Mouse (Mus musculus) hindlimb bud, embryonic 11.5 days (tissue): ENCODE measurements at regions not wholly inside any gene's neighbourhood (a gene's known extent, or its start where the extent isn't known, plus 50 kb on each side); places are given as distances from the start of the nearest gene placed in this dataset.
"Not testable (repeated sequence)": the region's sequence is repeated elsewhere in the genome, so short reads cannot be mapped to it uniquely, and the experiment has no call there.

ENCODE experiments used
- DNase-seq: peaks from one replicate; pipeline ENCODE4 v3.0.0-alpha.2; 2012; ENCODE audit warnings: low read depth, low spot score; ENCODE audit errors: extremely low spot score

GRCm38 (mm10) chr6:31129987-31130386 lies 171.1 kb upstream of the Klf14 start:
- no peak for DNase-seq

GRCm38 (mm10) chr6:31130522-31130921 lies 171.6 kb upstream of the Klf14 start:
- DNase-seq = no peak

DNA sequence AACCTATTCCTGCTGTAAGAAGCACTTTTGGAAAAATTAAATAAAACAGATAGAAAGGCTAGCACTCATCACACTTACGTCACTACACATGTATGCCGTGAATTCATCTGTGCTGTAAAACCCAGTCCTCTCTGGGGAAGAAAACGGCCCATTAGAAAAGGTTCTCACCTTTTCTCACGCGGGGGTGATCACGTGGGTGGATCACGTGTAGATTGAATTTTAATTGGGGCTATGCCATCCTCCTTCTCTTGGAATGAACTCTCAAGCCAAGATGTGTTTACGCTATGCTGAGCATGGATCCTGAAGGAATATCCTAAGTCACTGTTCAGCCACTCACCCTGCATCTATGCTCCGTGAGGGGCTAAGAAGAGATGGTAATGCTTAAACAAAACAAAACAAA lies 172.8 kb upstream of the Klf14 start:
- no peak for DNase-seq

DNA sequence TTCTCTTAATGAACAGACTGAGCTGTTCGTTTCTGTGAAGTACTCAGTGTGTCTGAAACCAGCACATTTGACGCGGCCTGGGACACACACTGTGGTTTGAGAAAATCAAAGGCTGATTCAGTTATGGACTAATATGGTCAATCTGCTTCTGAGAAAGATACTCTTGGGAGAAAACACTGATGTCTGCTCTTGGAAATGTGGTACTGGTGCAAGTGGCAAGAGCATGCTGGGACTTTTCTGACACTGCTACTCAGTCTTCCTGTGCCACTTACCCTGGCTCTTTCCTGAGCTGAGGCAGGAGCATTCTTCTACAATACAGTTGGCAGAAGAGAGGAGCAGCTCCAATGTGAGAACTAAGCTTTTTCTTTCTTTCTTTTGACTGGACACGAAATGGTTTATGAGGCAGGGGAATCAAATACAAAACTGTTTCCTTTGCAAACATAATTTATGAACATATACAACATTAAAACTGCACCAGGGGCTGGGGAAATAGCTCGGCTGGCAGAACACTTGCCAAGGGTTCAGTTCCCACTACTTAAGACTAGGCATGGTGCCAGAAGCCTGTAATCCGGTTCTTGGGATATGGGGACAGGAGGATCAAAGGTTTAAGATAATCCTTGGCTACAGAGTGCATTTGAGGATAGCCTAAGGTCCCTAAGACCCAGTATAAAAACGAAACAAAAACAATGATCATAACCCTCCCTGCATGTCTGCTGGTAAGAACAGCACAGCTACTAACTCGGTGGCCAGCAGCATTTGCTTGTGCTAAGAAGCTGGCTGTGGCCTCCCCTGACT lies 173.7 kb upstream of the Klf14 start:
- DNase-seq = no peak

- no peak for DNase-seq
Observed at GRCm38 (mm10) chr6:31133896-31134735, 175.2 kb upstream of the Klf14 start.

GRCm38 (mm10) chr6:31134736-31135077 lies 175.8 kb upstream of the Klf14 start:
- no peak for DNase-seq

DNA sequence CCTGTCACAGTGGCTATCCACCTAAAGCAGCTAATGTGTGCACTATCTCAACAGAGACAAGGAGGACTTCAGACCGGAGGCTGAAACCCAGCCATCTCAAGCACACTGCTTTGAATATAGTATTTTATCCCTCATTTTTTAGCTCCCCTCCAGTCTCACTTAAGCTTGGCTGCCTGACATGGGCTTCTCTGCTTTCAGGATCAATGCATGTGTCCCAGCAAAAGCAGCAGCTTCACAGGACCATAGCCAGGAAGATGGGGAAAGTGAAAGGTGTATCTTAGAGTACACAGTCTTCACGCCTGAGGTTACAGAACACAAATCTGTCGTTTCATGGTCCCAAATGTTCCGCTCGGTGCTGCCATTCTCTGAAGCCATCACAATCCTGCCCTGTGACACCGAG lies 176.7 kb upstream of the Klf14 start:
- no peak for DNase-seq

GRCm38 (mm10) chr6:31136895-31137294 lies 178.0 kb upstream of the Klf14 start:
- DNase-seq = no peak

GRCm38 (mm10) chr6:31137351-31137750 lies 178.5 kb upstream of the Klf14 start:
- DNase-seq = no peak

DNA sequence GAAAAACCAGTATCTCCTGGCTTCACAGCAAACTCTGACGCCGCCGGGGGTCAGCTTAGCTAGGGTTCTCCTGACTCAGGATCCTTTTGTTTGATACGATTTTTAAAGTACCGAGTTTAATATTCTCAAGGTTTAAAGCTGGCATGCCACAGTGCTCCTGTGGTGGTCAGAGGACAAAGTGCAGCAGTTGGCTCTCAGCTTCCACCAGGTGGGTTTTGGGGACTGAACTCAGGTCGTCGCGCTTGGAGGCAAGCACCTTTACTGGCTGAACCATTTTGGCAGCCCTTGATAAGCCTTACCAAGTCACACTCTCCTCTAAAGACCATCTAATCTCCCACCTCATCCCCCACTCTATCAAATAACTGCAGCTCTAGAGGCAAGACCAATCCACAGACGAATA lies 181.1 kb upstream of the Klf14 start:
- DNase-seq = no peak

DNA sequence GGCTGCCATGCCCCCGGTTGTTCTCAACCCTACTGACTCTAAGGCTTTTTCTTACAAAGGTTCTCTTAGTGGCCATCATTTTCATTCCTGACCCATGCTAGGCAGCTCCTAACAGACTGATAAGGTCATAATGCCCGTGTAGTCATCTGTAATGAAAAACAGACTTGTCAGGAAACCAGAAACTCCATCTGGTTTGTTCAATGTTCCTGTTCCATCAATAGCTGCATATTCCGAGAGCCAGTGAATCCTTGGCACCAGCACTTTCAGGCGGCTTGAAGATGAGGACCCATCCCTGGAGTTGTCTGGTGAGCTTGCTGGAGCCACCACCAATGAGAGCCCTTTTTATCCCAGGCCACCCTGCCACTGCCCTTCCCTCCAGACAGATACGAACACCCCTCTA lies 181.7 kb upstream of the Klf14 start:
- no peak for DNase-seq

- no peak for DNase-seq
Observed at GRCm38 (mm10) chr6:31141486-31141885, 182.6 kb upstream of the Klf14 start.

DNA sequence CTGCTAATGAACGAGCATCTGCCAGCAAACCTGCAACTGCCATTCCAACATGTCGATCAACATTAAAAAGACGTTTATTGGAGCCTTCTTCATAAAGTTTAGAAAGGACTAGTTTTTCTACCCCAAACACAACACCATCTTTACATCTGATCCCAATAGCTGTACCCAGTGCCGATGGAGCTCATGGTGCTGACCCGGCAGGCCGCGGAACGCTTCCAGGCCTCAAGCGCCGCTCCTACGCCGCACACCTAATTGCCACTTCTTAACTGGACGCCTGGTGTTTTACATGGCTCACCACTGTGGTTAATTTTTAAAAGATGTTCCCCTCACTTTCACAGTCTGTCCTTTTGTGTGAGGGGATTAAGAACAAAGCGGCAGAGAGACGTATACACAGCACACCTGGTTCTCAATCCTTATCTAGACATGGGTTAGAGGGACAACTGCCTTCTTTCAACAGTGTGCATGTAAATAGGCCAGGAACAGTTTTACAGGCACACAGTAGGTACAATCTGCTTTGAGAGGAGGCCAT lies 183.7 kb upstream of the Klf14 start:
- DNase-seq = not testable (repeated sequence)

DNA sequence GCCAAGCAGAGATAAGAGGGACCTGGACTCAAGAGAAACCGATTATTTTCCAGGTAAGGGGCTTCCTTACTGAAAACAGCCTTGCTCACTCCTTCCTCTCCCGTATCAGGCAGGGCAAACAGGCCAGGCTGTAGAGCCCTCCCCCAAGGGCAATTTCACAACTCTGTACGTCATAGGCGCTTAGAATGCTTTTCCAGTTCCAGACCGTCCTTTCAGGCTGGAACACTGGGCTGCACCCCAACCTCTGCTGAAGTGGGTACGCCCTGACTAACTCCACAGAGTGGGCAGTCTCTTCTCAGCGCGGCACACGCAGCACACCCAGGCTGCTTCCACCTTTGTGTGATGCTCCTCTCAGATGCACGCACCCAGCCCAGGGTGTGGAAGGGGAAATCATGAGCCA lies 186.8 kb upstream of the Klf14 start:
- DNase-seq = no peak

DNA sequence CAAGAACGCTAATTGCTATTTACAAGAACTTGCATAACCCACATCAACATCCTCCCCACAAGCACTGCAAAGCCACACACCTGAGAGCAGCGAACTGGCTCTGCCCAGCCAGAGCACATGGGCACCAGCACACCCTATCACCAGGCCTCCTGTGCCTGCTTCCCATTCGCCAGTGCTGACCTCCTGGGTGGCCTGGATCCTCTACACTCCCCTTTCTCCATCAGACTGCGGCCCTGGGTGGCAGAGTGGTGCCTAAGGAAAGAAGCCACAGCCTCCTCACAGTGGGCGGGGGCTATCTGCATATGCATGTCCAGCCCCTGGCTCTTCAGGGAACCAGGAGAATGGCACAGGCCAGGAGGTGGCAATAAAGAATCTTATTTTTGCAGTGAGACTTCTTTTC lies 187.9 kb upstream of the Klf14 start:
- no peak for DNase-seq

- DNase-seq = no peak
Observed at GRCm38 (mm10) chr6:31147682-31148081, 188.8 kb upstream of the Klf14 start.

DNA sequence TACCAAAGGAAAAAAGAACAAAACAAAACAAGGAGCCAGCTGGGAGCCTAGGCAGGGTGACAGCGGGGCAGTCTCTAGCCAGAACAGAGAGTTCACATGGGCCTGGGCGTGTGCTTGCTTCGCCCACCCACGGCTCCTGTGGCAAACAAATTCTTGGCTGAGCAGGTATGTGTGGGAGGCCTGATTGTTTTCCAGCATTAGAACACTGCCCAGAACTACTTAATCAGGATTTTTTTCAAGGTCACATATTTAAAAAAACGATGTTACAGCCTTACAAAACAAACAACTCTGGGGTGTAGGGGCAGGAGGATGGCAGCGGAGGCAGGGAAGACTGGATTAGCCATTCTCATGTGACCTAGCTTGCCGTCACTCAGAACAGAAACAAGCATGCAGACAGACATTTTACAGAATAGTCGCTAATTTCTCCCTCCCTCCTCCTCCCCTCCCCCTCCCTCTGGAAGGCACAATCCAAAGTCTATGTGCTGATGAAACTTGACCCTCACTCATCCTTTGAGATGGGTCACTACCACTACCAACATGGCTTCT lies 189.5 kb upstream of the Klf14 start:
- no peak for DNase-seq

- DNase-seq = no peak
Observed at GRCm38 (mm10) chr6:31149164-31149563, 190.3 kb upstream of the Klf14 start.

GRCm38 (mm10) chr6:31150416-31150815 lies 191.5 kb upstream of the Klf14 start:
- no peak for DNase-seq

- no peak for DNase-seq
Observed at GRCm38 (mm10) chr6:31155857-31156256, 197.0 kb upstream of the Klf14 start.

DNA sequence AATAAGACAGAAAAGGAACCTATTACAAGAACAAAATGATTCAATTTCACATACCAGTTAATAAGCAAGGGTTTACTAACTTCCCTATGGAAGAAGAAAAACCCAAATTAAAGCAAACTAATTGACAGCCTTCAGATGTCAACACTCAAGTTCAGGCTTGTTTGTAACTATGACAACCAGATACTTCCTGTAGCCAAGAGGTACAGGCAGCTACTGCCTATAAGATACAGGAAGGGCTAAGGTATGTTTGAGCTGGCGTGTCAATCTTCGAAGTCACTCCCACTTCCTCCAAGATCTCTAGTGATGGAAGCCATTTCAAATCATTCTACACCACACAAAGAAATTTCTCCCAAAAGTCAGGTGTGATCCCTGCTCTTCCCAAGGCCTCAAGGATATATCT lies 198.1 kb upstream of the Klf14 start:
- no peak for DNase-seq

- DNase-seq = no peak
Observed at GRCm38 (mm10) chr6:31157429-31157828, 198.6 kb upstream of the Klf14 start.
